Mouse (Mus musculus): ENCODE results near the gene Snupn. TPM values are rescaled to one million over a fixed set of nuclear protein-coding genes. Genes with fewer than 3 reads are reported as not detected.
A peak's percentile ranks its signal among the peaks of the same experiment; 100 is the strongest.

Gene Snupn
- polyA plus RNA-seq, 1 experiment from 2014 or later, result 28.7 TPM

DNA sequence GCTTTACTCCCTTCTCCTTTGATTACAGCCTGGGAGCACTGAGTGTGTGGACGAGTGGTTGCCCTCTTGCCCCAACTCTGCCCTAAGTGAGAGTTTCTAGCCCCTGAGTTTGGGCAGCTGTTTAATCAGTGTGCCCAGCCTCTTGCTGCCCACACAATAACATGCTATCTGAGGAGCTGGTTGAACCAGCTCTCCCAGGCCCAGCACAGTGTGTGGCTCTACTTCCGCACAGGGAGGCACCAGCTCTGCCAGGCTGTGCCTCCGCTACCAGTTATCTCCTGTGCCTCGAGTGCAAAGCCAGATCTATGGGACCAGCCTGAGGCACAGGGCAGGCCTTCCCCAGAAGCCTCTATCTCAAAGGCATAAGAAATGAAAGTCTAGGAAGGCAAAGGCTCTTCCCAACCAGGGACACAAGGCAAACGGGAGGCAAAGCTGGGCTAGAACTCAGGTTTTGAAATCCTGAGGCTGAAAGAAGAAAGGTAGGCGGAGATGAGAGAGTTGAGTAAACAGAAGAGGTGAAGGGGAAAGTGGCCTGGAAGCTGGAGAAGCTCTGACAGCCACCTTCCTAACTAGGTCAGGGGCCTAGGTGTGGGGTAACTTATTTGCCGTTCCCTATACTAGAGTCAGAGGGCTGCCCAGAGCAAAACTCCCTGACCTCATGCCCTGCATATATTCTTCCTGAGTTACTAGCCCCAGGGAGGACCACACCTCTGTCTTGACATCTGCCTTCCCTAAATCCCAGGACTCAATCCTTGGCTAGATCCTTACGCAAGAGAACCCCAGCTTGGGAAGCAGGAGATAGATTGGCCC, 26.6 kb upstream of the Snupn start:
- ATAC-seq (ENCODE audit: low FRiP score, low read depth), result no peak
- H3K4me1 ChIP-seq, result peaks cover 44% of the 10 kb centered on the region
- no peaks in the 10 kb centered on the region for H3K27me3 ChIP-seq (replicated peaks)
- no peaks in the 10 kb centered on the region for H3K9me3 ChIP-seq
- 0 out of 2 replicates have a peak overlapping the region, but pooled peaks have one; percentile 1 for H3K4me3 ChIP-seq
- peak overlapping the region; percentile 21; the same call in 1 of the 2 replicates for H3K9ac ChIP-seq
- H3K36me3 ChIP-seq, result peaks cover 9% of the 10 kb centered on the region
- WGBS, result 75% methylated on average over 8 of the region's 8 CpGs
- H3K4me2 ChIP-seq (replicated peaks), result peak overlapping the region; percentile 46
- no peak overlapping the region for H3K27ac ChIP-seq

DNA sequence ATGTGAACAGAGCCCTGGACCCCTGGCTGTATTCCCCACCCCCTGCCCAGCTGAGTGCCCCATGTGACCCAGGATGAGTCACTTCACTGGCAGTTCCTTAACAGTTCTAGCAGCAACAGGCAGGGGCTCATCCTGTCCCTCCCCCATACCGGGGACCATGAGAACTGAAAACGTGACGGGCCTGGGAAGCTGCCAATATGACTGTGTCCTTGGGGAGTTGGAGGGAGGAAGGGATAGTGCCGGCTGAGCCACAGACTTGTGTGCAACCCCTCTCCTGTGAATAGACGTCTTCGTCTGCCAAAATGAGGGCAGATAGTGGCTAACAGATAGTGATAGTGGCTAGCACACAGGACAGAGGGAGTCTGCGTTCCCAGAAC, 26.0 kb upstream of the Snupn start:
- H3K36me3 ChIP-seq, result peaks cover 9% of the 10 kb centered on the region
- H3K9ac ChIP-seq, result peak overlapping the region; percentile 13
- H3K27me3 ChIP-seq (replicated peaks), result no peaks in the 10 kb centered on the region; the same call in 1 of the 2 replicates
- 37% methylated on average over 7 of the region's 7 CpGs for WGBS
- H3K4me3 ChIP-seq, result 0 out of 2 replicates have a peak overlapping the region, but pooled peaks have one; percentile 1
- H3K4me2 ChIP-seq (replicated peaks), result peak overlapping the region; percentile 46
- H3K27ac ChIP-seq, result no peak overlapping the region
- ATAC-seq (ENCODE audit: low FRiP score, low read depth), result 0 out of 2 replicates have a peak, but pooled peaks have one; percentile 19
- H3K4me1 ChIP-seq, result peaks cover 44% of the 10 kb centered on the region
- H3K9me3 ChIP-seq, result no peaks in the 10 kb centered on the region

DNA sequence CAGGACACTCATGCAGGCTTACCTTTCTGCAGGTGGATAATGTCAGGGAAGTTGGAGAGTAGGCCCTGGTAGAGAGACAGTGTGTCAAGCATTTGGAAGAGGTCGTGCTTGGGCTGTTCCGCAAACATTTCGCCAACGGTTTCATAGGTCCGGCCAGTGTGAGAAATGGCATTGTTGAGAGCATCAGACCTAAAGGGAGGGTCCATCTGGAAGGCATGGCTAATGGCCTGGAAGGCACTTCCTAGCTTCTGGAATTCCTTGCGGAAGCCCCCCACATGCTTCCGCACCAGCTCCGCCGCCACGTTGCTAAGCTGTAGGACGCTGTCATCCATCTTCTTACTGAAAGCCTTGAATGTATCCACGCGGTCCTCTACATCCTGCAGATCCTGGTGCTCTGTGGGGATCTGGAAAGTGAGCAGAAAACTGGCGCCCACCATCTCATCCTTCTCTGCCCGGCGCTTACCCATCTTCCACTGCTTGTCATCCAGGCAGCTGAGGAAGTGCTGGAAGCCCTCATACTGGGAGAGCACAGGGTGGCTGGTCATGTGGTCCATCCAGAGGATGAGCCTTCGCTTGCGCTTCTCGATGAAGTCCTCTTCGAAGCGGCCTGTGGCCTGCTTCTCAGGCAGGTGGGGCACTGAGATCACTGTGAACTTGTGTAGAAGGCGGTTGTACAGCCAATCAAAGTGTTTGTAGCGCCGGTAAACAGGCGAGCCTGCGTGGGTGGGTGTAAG, 25.2 kb upstream of the Snupn start:
- H3K9ac ChIP-seq, result no peak overlapping the region
- H3K27me3 ChIP-seq (replicated peaks), result no peaks in the 10 kb centered on the region; the same call in 1 of the 2 replicates
- ATAC-seq (ENCODE audit: low FRiP score, low read depth), result no peak
- H3K36me3 ChIP-seq, result peaks cover 9% of the 10 kb centered on the region
- peaks cover 44% of the 10 kb centered on the region for H3K4me1 ChIP-seq
- 84% methylated on average over 26 of the region's 26 CpGs for WGBS
- peak overlapping the region; percentile 46 for H3K4me2 ChIP-seq (replicated peaks)
- H3K27ac ChIP-seq, result no peak overlapping the region
- H3K9me3 ChIP-seq, result no peaks in the 10 kb centered on the region
- H3K4me3 ChIP-seq, result no peak overlapping the region

DNA sequence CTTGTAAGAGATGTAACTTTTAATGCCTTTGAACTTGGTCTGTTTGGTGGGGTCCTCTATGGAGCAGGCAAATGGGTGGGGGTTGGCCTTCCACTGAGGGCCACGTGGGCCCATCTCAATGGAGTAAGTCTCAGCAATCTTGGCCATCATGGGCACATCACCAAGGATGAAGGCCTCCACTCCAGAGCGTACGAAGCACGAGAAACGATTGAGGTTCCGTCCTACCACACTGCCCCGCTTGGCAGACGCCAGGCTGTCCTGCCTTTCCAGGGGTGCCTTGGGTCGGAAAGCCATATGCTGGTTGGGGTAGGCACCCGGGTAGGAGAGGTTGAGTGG, 24.7 kb upstream of the Snupn start:
- Histone ChIP-seq H3K4me3 (no peak overlapping the region), H3K9ac (no peak overlapping the region), H3K36me3 (peaks cover 9% of the 10 kb centered on the region), H3K27me3 (replicated peaks) (no peaks in the 10 kb centered on the region; the same call in 1 of the 2 replicates), H3K27ac (no peak overlapping the region), H3K4me2 (replicated peaks) (peak overlapping the region; percentile 70), H3K4me1 (peaks cover 44% of the 10 kb centered on the region), H3K9me3 (no peaks in the 10 kb centered on the region)
- 96% methylated on average over 10 of the region's 10 CpGs for WGBS
- no peak for ATAC-seq (ENCODE audit: low FRiP score, low read depth)

DNA sequence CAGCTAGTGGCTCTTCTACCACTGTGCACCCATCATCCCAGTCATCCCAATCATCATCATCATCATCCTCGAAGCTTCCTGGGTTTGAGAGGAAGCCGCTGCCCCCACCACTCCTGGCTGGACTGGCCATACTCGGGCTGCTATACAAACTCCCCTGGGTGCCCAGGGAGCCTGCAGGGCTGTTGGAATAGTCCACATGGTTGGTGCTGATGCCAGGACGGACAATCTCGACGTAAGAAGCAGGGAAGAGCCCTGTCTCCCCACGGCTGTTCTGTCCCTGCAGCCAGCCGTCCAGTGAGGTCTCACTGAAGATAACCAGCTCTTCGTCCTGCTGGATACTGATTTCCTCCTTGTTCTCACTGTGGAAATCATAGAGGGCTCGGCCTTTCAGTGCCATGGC, 24.3 kb upstream of the Snupn start:
- Histone ChIP-seq H3K36me3 (peaks cover 9% of the 10 kb centered on the region), H3K9ac (no peak overlapping the region), H3K27me3 (replicated peaks) (peaks cover 1% of the 10 kb centered on the region; the same call in 1 of the 2 replicates), H3K9me3 (no peaks in the 10 kb centered on the region), H3K4me2 (replicated peaks) (peak overlapping the region; percentile 70), H3K4me3 (no peak overlapping the region), H3K27ac (no peak overlapping the region), H3K4me1 (peaks cover 44% of the 10 kb centered on the region)
- 88% methylated on average over 10 of the region's 10 CpGs for WGBS
- no peak for ATAC-seq (ENCODE audit: low FRiP score, low read depth)

DNA sequence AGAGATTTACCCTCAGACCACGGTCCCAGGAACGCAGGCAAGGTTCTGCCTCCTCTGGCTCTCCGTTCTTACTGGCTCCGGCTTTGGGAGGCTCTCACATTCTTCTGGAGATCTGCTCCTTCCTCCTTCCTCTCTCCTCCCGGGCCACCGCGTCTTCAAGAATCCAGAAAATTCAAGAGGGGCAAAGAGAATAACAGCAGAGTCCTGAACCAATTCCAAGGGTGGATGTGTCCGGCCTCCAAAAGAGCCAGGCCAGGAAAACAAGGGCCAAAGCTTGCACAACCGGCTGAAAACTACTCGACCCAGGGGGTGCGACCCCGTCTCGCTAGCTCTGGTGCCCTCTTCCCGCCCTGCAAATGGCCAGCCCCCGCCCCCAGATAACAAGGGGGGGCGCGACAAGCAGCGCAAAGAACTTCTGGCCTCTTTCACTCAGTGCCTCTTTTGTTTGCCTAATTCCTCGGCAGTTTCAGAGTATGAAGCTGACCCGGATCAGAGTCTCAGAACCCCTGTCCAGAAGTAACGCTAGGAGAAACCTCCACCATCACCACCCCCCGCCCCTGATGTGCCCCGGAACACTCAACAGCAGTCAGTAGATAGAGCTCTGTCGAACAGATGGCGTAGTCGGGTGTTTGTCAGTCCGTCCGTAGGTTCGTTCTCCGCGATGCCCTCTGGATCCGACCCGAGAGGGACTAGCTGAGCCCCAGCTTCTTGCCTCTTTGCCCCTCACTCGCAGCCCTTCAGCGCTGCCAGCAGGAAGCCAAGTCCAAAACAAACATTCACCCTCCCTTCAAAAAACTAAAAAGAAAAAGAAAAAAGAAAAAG, 23.3 kb upstream of the Snupn start:
- peak; percentile 35 for ATAC-seq (ENCODE audit: low FRiP score, low read depth)

DNA sequence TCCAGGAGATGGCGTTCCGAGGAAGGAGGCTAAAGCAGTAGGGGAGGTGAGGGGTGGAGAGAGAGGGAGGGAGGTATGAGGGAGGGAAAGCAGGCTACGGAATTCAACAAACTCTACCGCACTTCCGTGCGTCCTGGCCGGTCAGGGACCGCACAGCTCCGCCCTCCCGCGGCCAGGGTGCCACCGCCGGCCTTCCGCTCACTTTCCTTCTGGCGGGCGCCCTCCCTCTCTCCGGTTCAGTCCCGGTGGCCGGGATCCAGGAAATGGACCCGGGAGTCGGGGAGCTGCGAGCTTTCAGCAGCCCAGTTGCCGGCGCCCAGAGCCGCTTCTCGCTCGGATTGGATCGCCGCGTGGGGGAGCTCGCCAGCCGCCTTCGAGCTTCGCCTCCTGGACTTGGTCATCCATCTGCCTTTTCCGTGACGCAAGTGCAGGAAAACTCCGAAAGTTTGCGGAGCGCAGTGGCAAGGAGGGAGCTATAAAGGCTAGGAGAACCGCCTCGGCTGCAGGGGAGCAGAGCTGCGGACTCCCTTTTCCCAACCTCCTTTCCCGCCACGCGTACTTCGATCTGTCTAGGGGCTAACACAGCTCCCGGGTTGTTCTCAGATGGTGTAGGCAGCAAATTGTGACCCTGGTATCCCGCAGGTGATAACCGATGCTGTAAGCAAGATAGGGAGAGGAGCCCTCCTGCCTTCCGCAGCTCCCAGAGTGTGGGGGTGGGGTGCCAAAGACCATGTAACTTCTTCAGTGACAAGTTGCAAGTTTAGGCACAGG, 22.5 kb upstream of the Snupn start, which contains the start of gene Snx33:
Snx33 (minus strand) TSS at position 331 of the 771 bp plus-strand sequence.
- under 1% methylated on average over 50 of the region's 50 CpGs for WGBS
- Histone ChIP-seq H3K27ac (peak within 1 kb of the TSS; percentile 53; the same call in 1 of the 2 replicates), H3K9ac (peak within 1 kb of the TSS; percentile 59), H3K4me1 (peaks cover 43% of the 10 kb centered on the region), H3K4me3 (peak within 1 kb of the TSS; percentile 65), H3K27me3 (replicated peaks) (peaks cover 3% of the 10 kb centered on the region; the same call in 1 of the 2 replicates), H3K4me2 (replicated peaks) (peak within 1 kb of the TSS; percentile 70), H3K9me3 (no peaks in the 10 kb centered on the region), H3K36me3 (no peaks in the 10 kb centered on the region; the same call in 1 of the 2 replicates)
- ATAC-seq (ENCODE audit: low FRiP score, low read depth), result peak; percentile 78

More for the DNA sequence above, 23.3 kb upstream of the Snupn start:
- H3K27ac ChIP-seq, result no peak overlapping the region
- H3K4me2 ChIP-seq (replicated peaks), result peak overlapping the region; percentile 70
- H3K4me1 ChIP-seq, result peaks cover 44% of the 10 kb centered on the region
- peak overlapping the region; percentile 65 for H3K4me3 ChIP-seq
- under 1% methylated on average over 35 of the region's 35 CpGs for WGBS
- no peaks in the 10 kb centered on the region; the same call in 1 of the 2 replicates for H3K36me3 ChIP-seq
- peaks cover 3% of the 10 kb centered on the region; the same call in 1 of the 2 replicates for H3K27me3 ChIP-seq (replicated peaks)
- no peaks in the 10 kb centered on the region for H3K9me3 ChIP-seq
- peak overlapping the region; percentile 59 for H3K9ac ChIP-seq

DNA sequence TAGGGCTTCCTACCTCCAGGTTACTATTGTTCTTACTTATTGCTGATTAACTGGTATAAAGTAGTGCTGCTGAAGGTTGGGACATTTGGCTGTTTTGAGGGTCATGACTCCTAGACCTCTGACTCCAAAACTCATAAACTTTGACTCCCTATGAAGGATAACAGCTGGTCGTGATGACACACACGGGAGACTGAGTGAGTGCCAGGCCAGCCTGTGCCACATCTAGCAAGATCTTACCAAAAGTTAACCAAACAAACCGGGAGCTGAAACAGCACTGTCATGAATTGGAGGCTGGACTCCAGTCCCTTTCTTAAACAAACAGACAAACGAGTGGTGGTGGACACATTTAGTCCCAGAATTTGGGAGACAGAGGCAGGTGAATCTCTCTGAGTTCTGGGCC, 21.2 kb upstream of the Snupn start:
- Histone ChIP-seq H3K27ac (no peak overlapping the region), H3K9me3 (no peaks in the 10 kb centered on the region), H3K27me3 (replicated peaks) (peaks cover 3% of the 10 kb centered on the region; the same call in 1 of the 2 replicates), H3K4me1 (peaks cover 30% of the 10 kb centered on the region), H3K4me2 (replicated peaks) (no peak overlapping the region), H3K36me3 (no peaks in the 10 kb centered on the region), H3K9ac (no peak overlapping the region), H3K4me3 (no peak overlapping the region)
- ATAC-seq (ENCODE audit: low FRiP score, low read depth), result no peak
- WGBS, result 59% methylated on average over 4 of the region's 4 CpGs

DNA sequence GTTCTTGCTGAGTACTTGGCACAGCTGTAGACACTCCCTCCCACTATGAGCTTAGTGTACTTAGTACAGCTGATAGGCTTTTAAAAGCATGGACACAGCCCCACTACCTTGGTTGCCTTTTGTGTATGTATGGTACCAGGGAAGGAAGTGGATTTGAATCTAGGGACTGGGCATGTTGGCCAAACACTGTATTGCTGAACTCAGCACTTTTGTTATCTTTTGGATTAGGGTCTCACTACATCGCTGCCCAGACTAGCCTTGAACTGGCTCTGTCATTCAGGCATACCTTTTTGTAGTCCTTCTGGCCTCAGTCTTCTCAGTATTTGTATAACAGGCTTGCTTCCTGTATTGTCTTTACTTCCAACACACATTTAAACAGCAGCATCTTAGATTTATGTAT, 20.1 kb upstream of the Snupn start:
- Histone ChIP-seq H3K27ac (no peak overlapping the region), H3K36me3 (no peaks in the 10 kb centered on the region), H3K27me3 (replicated peaks) (peaks cover 3% of the 10 kb centered on the region; the same call in 1 of the 2 replicates), H3K4me2 (replicated peaks) (no peak overlapping the region), H3K4me1 (peaks cover 19% of the 10 kb centered on the region), H3K9ac (no peak overlapping the region), H3K9me3 (no peaks in the 10 kb centered on the region), H3K4me3 (no peak overlapping the region)
- WGBS, result 86% methylated on average over 1 of the region's 1 CpGs
- ATAC-seq (ENCODE audit: low FRiP score, low read depth), result no peak

DNA sequence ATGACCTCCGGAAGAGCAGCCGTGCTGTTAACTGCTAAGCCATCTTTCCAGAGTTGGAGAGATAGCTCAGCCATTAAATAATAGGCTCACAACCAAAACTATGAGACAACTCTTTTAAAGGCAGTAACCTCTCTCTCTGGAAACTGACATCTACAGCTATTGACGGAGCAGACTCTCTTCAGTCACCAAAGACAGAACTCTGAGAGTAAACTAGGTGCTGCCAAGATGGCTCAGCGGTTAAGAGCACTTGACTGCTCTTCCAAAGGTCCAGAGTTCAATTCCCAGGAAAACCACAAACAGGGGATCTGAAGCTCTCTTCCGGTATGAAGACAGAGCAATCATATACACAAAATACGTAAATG, 13.8 kb upstream of the Snupn start:
- Histone ChIP-seq H3K36me3 (no peaks in the 10 kb centered on the region), H3K4me1 (peaks cover 15% of the 10 kb centered on the region), H3K27me3 (replicated peaks) (no peaks in the 10 kb centered on the region), H3K4me3 (peak overlapping the region; percentile 59), H3K4me2 (replicated peaks) (peak overlapping the region; percentile 91), H3K9me3 (no peaks in the 10 kb centered on the region), H3K27ac (no peak overlapping the region), H3K9ac (no peak overlapping the region)
- 19% methylated on average over 6 of the region's 6 CpGs for WGBS
- no peak; the same call in 1 of the 2 replicates for ATAC-seq (ENCODE audit: low FRiP score, low read depth)

All from neural tube, embryonic 12.5 days (tissue).